Mouse (Mus musculus): ENCODE results near the gene Nin. TPM values are rescaled to one million over a fixed set of nuclear protein-coding genes. Genes with fewer than 3 reads are reported as not detected.

Gene Nin
- total RNA-seq, 1 experiment = 13.9 TPM

- no peak for DNase-seq (ENCODE audit: low read depth, low spot score)
- in situ Hi-C loops (cut with MboI; ENCODE audit: low sequenced_read_pairs in 2 of 2, unreplicated experiment in 2 of 2) = no loop called here
- peaks cover 3 to 20% of the 10 kb centered on the region in 2 experiments; a peak in 2 of 4 replicates for H3K4me1 ChIP-seq (ENCODE audit: control insufficient read depth in 2 of 2, insufficient read depth in 2 of 2, low read length in 2 of 2, poor library complexity in 1 of 2)
Observed at GRCm38 (mm10) chr12:70106508-70106907, 7.0 kb downstream of the Nin start.

GRCm38 (mm10) chr12:70105885-70106284 lies 7.6 kb downstream of the Nin start:
- in situ Hi-C loops (cut with MboI; ENCODE audit: low sequenced_read_pairs in 2 of 2, unreplicated experiment in 2 of 2) = no loop called here
- DNase-seq (ENCODE audit: low read depth, low spot score) = no peak
- no peak overlapping the region for H3K4me3 ChIP-seq (ENCODE audit: insufficient read depth in 1 of 2, low read depth in 1 of 2, low read length in 2 of 2, poor library complexity in 1 of 2, severe bottlenecking in 1 of 2)
- no peak for TF ChIP-seq MAFK (IDR thresholded peaks at IDR 0.05; ENCODE audit: insufficient read depth, low read depth, low read length)
- TF ChIP-seq HCFC1 (IDR thresholded peaks at IDR 0.05; ENCODE audit: borderline replicate concordance, insufficient read depth, low read length) = no peak
- TF ChIP-seq ZNF384 (IDR thresholded peaks at IDR 0.05; ENCODE audit: low read depth, low read length) = no peak
- no peak for TF ChIP-seq CHD2 (IDR thresholded peaks at IDR 0.05; ENCODE audit: low read depth, low read length)
- TF ChIP-seq ZC3H11A (IDR thresholded peaks at IDR 0.05; ENCODE audit: borderline replicate concordance, low read depth, low read length) = no peak
- H3K4me1 ChIP-seq (ENCODE audit: control insufficient read depth in 2 of 2, insufficient read depth in 2 of 2, low read length in 2 of 2, poor library complexity in 1 of 2) = peaks cover 3 to 20% of the 10 kb centered on the region in 2 experiments; a peak in 2 of 4 replicates
- H3K27ac ChIP-seq (ENCODE audit: insufficient read depth, low read depth, low read length, poor library complexity, severe bottlenecking) = no peak overlapping the region
- no peak overlapping the region for H3K9ac ChIP-seq (ENCODE audit: insufficient read depth, low read depth, low read length, poor library complexity, severe bottlenecking)
- H3K36me3 ChIP-seq (ENCODE audit: control insufficient read depth, insufficient read depth, low read length, poor library complexity, severe bottlenecking) = peaks cover 4% of the 10 kb centered on the region; the same call in 1 of the 2 replicates
- no peaks in the 10 kb centered on the region for H3K9me3 ChIP-seq (ENCODE audit: control insufficient read depth, insufficient read depth, low read depth, low read length)

More at GRCm38 (mm10) chr12:70106508-70106907, 7.0 kb downstream of the Nin start:
- H3K4me3 ChIP-seq (ENCODE audit: insufficient read depth in 1 of 2, low read depth in 1 of 2, low read length in 2 of 2, poor library complexity in 1 of 2, severe bottlenecking in 1 of 2) = no peak overlapping the region
- peaks cover 3% of the 10 kb centered on the region; the same call in 1 of the 2 replicates for H3K36me3 ChIP-seq (ENCODE audit: control insufficient read depth, insufficient read depth, low read length, poor library complexity, severe bottlenecking)
- TF ChIP-seq MAFK (IDR thresholded peaks at IDR 0.05; ENCODE audit: insufficient read depth, low read depth, low read length) = no peak
- TF ChIP-seq CHD2 (IDR thresholded peaks at IDR 0.05; ENCODE audit: low read depth, low read length) = no peak
- no peak for TF ChIP-seq ZNF384 (IDR thresholded peaks at IDR 0.05; ENCODE audit: low read depth, low read length)
- no peak for TF ChIP-seq HCFC1 (IDR thresholded peaks at IDR 0.05; ENCODE audit: borderline replicate concordance, insufficient read depth, low read length)
- no peak for TF ChIP-seq ZC3H11A (IDR thresholded peaks at IDR 0.05; ENCODE audit: borderline replicate concordance, low read depth, low read length)
- no peak overlapping the region for H3K27ac ChIP-seq (ENCODE audit: insufficient read depth, low read depth, low read length, poor library complexity, severe bottlenecking)
- no peaks in the 10 kb centered on the region for H3K9me3 ChIP-seq (ENCODE audit: control insufficient read depth, insufficient read depth, low read depth, low read length)
- no peak overlapping the region for H3K9ac ChIP-seq (ENCODE audit: insufficient read depth, low read depth, low read length, poor library complexity, severe bottlenecking)

GRCm38 (mm10) chr12:70104776-70105420 lies 8.6 kb downstream of the Nin start:
- in situ Hi-C loops (cut with MboI; ENCODE audit: low sequenced_read_pairs in 2 of 2, unreplicated experiment in 2 of 2) = no loop called here
- TF ChIP-seq HCFC1 (IDR thresholded peaks at IDR 0.05; ENCODE audit: borderline replicate concordance, insufficient read depth, low read length) = no peak
- TF ChIP-seq ZC3H11A (IDR thresholded peaks at IDR 0.05; ENCODE audit: borderline replicate concordance, low read depth, low read length) = no peak
- no peak for TF ChIP-seq MAFK (IDR thresholded peaks at IDR 0.05; ENCODE audit: insufficient read depth, low read depth, low read length)
- no peak for DNase-seq (ENCODE audit: low read depth, low spot score)

GRCm38 (mm10) chr12:70104199-70104598 lies 9.3 kb downstream of the Nin start:
- Histone ChIP-seq H3K4me3 (ENCODE audit: insufficient read depth in 1 of 2, low read depth in 1 of 2, low read length in 2 of 2, poor library complexity in 1 of 2, severe bottlenecking in 1 of 2) (no peak overlapping the region), H3K4me1 (ENCODE audit: control insufficient read depth in 2 of 2, insufficient read depth in 2 of 2, low read length in 2 of 2, poor library complexity in 1 of 2) (peaks cover 0 to 15% of the 10 kb centered on the region in 2 experiments; a peak in 2 of 4 replicates), H3K9me3 (ENCODE audit: control insufficient read depth, insufficient read depth, low read depth, low read length) (no peaks in the 10 kb centered on the region), H3K27ac (ENCODE audit: insufficient read depth, low read depth, low read length, poor library complexity, severe bottlenecking) (no peak overlapping the region), H3K9ac (ENCODE audit: insufficient read depth, low read depth, low read length, poor library complexity, severe bottlenecking) (no peak overlapping the region), H3K36me3 (ENCODE audit: control insufficient read depth, insufficient read depth, low read length, poor library complexity, severe bottlenecking) (peaks cover 4% of the 10 kb centered on the region; the same call in 1 of the 2 replicates)
- no peak for DNase-seq (ENCODE audit: low read depth, low spot score)
- TF ChIP-seq CHD2 (IDR thresholded peaks at IDR 0.05; ENCODE audit: low read depth, low read length) (no peak), ZC3H11A (IDR thresholded peaks at IDR 0.05; ENCODE audit: borderline replicate concordance, low read depth, low read length) (no peak), MAFK (IDR thresholded peaks at IDR 0.05; ENCODE audit: insufficient read depth, low read depth, low read length) (no peak), HCFC1 (IDR thresholded peaks at IDR 0.05; ENCODE audit: borderline replicate concordance, insufficient read depth, low read length) (no peak), ZNF384 (IDR thresholded peaks at IDR 0.05; ENCODE audit: low read depth, low read length) (no peak)
- in situ Hi-C loops (cut with MboI; ENCODE audit: low sequenced_read_pairs in 2 of 2, unreplicated experiment in 2 of 2) = no loop called here

More at GRCm38 (mm10) chr12:70104776-70105420, 8.6 kb downstream of the Nin start:
- Histone ChIP-seq H3K4me1 (ENCODE audit: control insufficient read depth in 2 of 2, insufficient read depth in 2 of 2, low read length in 2 of 2, poor library complexity in 1 of 2) (peaks cover 0 to 15% of the 10 kb centered on the region in 2 experiments; a peak in 2 of 4 replicates), H3K9me3 (ENCODE audit: control insufficient read depth, insufficient read depth, low read depth, low read length) (no peaks in the 10 kb centered on the region), H3K36me3 (ENCODE audit: control insufficient read depth, insufficient read depth, low read length, poor library complexity, severe bottlenecking) (peaks cover 4% of the 10 kb centered on the region; the same call in 1 of the 2 replicates), H3K4me3 (ENCODE audit: insufficient read depth in 1 of 2, low read depth in 1 of 2, low read length in 2 of 2, poor library complexity in 1 of 2, severe bottlenecking in 1 of 2) (no peak overlapping the region), H3K9ac (ENCODE audit: insufficient read depth, low read depth, low read length, poor library complexity, severe bottlenecking) (no peak overlapping the region), H3K27ac (ENCODE audit: insufficient read depth, low read depth, low read length, poor library complexity, severe bottlenecking) (no peak overlapping the region)
